Mouse (Mus musculus) stomach, embryonic 14.5 days (tissue): ENCODE data around the gene Lrrk1. TPM values are rescaled to one million over a fixed set of nuclear protein-coding genes. Genes with fewer than 3 reads are reported as not detected.
A peak's percentile ranks its signal among the peaks of the same experiment; 100 is the strongest.

Experiments
- ATAC-seq: fragments of 200-750 bp; cut with Nextera tagmentation; 2 replicates; pipeline ENCODE4 v1.8.0; 2017; ENCODE audit warnings: low read depth, moderate TSS enrichment; ENCODE audit not compliant: insufficient number of reproducible peaks, insufficient read depth, low FRiP score
- H3K27ac ChIP-seq: fragments of 300-500 bp; sonication (generic); 2 replicates; pipeline ENCODE4 v1.5.1; 2014; ENCODE audit warnings: mild to moderate bottlenecking, low read length, moderate library complexity, mixed read lengths
- H3K27me3 ChIP-seq: fragments of 300-500 bp; sonication (generic); 2 replicates; pipeline ENCODE4 v1.6.1; 2014; ENCODE audit warnings: low read length, control low read depth, mixed read lengths; ENCODE audit not compliant: control insufficient read depth, insufficient read depth
- H3K36me3 ChIP-seq: fragments of 300-500 bp; sonication (generic); 2 replicates; pipeline ENCODE4 v1.6.1; 2014; ENCODE audit warnings: mild to moderate bottlenecking, control low read depth, low read length, moderate library complexity, mixed read lengths; ENCODE audit not compliant: control insufficient read depth, insufficient read depth
- H3K4me1 ChIP-seq: fragments of 300-500 bp; sonication (generic); 2 replicates; pipeline ENCODE4 v1.6.1; 2014; ENCODE audit warnings: low read length, control low read depth, mixed read lengths; ENCODE audit not compliant: control insufficient read depth, insufficient read depth
- H3K4me2 ChIP-seq: fragments of 300-500 bp; sonication (generic); replicated peaks from 2 replicates; pipeline ENCODE4 v1.6.1; 2014; ENCODE audit warnings: low read depth, low read length, control low read depth
- H3K4me3 ChIP-seq: fragments of 300-500 bp; sonication (generic); 2 replicates; pipeline ENCODE4 v1.5.1; 2014; ENCODE audit warnings: low read depth, low read length, control low read depth
- H3K9ac ChIP-seq: fragments of 300-500 bp; sonication (generic); replicated peaks from 2 replicates; pipeline ENCODE4 v1.6.1; 2014; ENCODE audit warnings: low read depth, mild to moderate bottlenecking, control low read depth, low read length, moderate library complexity, mixed read lengths
- H3K9me3 ChIP-seq: fragments of 300-500 bp; sonication (generic); 2 replicates; pipeline ENCODE4 v1.6.1; 2016; ENCODE audit warnings: low read depth, low read length, control low read depth; ENCODE audit not compliant: control insufficient read depth
- WGBS: fragments of 180-500 bp; shearing (Covaris S2); extraction: QIAGEN DNeasy Blood & Tissue Kit; methylation state at CpG from one replicate; pipeline ENCODE4 v1.1.7; 2014; 5-methylcytosine and 5-hydroxymethylcytosine counted together
- polyA plus RNA-seq: library from polyadenylated mRNA; unstranded; fragments of >200 nt; fragmentation: Nextera tagmentation; extraction: Ambion mirVana; gene quantifications from 2 replicates; pipeline ENCODE4 v1.2.1, GENCODE M21; 2014

Lrrk1 gene
- polyA plus RNA-seq, 1 experiment from 2014 or later, result 17.9 TPM

DNA sequence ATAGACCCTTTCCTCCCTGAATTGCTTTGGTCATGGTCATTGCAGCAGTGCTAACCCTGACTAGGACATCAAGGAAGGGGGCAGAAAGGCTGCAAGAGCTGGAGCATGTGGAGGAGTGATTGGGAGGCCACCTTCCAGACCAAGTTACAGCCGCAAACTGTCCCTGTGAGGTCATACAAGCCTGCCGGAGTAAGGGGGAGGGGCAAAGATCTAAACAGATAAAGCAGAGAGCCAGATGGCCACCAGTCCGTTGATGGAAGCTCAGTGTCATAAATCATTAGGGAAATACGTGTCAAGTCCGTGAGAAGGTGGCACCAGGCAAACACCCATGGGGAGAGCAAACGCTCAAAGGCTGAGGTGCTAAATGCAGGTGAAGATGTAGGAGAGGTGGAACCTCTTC is 173.7 kb downstream of the Lrrk1 start:
- Histone ChIP-seq H3K27ac (no peak overlapping the region), H3K9me3 (no peaks in the 10 kb centered on the region), H3K27me3 (no peaks in the 10 kb centered on the region), H3K4me2 (no peak overlapping the region), H3K4me3 (no peak overlapping the region), H3K9ac (no peak overlapping the region), H3K4me1 (peaks cover 16% of the 10 kb centered on the region; the same call in 1 of the 2 replicates), H3K36me3 (no peaks in the 10 kb centered on the region)
- WGBS, result 35% methylated on average over 6 of the region's 6 CpGs
- no peak for ATAC-seq

DNA sequence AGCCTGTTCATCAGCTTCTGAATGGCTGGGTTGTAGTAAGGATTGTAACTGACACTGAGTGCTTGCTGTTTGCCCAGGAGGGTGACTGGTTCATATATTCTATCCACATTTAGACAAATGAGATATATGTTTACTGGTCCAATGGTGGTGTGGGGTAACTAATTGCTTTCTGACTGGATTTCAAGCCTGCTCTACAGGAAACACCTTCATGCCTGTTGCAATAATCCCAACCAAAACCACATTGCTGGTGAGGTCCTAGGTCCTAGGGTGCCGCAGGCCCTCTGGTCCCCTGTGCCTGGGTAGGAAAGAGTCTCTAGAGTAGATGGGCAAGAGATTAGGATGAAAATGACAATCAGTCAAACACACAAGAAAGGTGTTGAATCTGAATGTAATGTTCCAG is 175.3 kb downstream of the Lrrk1 start:
- H3K9ac ChIP-seq, result no peak overlapping the region
- no peaks in the 10 kb centered on the region for H3K27me3 ChIP-seq
- H3K9me3 ChIP-seq, result no peaks in the 10 kb centered on the region
- ATAC-seq, result no peak
- WGBS, result 91% methylated on average over 1 of the region's 1 CpGs
- peaks cover 4% of the 10 kb centered on the region; the same call in 1 of the 2 replicates for H3K4me1 ChIP-seq
- no peak overlapping the region for H3K27ac ChIP-seq
- no peak overlapping the region for H3K4me3 ChIP-seq
- no peaks in the 10 kb centered on the region for H3K36me3 ChIP-seq
- no peak overlapping the region for H3K4me2 ChIP-seq

DNA sequence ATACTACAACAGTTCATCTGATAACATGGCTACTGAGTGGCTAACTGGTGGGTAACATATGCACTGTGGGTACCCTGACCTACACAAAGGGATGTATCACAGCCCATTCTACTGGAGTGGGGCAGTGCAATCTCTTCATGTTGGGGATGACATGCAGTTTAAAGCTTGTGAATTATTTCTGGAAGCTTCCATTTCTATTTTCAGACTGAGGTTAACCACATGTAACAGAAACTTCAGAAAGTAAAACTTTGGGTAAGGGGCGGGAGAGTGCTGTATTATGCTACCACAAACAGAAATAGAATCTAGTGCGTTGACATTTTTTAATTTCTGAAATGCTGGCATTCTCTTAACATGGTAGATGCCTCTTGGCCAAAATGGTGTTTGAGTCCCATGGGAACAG is 178.2 kb downstream of the Lrrk1 start:
- peaks cover 5% of the 10 kb centered on the region; the same call in 1 of the 2 replicates for H3K9me3 ChIP-seq
- no peak for ATAC-seq
- H3K27me3 ChIP-seq, result no peaks in the 10 kb centered on the region
- no peak overlapping the region for H3K9ac ChIP-seq
- H3K4me1 ChIP-seq, result no peaks in the 10 kb centered on the region
- no peak overlapping the region for H3K4me3 ChIP-seq
- no peaks in the 10 kb centered on the region for H3K36me3 ChIP-seq
- WGBS, result 83% methylated on average over 2 of the region's 2 CpGs
- H3K27ac ChIP-seq, result no peak overlapping the region
- H3K4me2 ChIP-seq, result no peak overlapping the region

DNA sequence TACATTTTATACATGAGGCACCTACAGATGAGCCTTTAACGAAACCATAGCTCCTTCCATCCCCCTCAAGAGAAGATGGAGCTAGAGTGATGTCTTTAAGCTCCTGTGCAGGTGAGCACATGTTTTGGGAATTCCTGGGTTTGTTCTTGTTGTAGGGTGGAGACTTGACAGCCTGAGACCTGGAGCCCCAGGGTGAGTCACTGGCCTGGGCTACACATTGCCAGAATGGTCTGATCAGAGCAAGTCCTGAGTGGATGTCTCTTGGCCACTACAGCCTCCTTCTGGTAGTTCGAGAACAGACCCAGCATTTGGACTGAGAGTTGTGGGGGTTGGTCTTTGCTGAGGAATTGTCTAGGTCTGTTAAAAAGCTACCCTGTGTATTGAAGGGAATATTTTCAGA is 186.5 kb downstream of the Lrrk1 start:
- H3K4me2 ChIP-seq, result no peak overlapping the region
- no peaks in the 10 kb centered on the region for H3K27me3 ChIP-seq
- no peak overlapping the region for H3K4me3 ChIP-seq
- no peaks in the 10 kb centered on the region for H3K36me3 ChIP-seq
- 85% methylated on average over 2 of the region's 2 CpGs for WGBS
- no peak overlapping the region for H3K9ac ChIP-seq
- no peaks in the 10 kb centered on the region; the same call in 1 of the 2 replicates for H3K9me3 ChIP-seq
- ATAC-seq, result no peak
- peaks cover 4% of the 10 kb centered on the region; the same call in 1 of the 2 replicates for H3K4me1 ChIP-seq
- no peak overlapping the region for H3K27ac ChIP-seq

DNA sequence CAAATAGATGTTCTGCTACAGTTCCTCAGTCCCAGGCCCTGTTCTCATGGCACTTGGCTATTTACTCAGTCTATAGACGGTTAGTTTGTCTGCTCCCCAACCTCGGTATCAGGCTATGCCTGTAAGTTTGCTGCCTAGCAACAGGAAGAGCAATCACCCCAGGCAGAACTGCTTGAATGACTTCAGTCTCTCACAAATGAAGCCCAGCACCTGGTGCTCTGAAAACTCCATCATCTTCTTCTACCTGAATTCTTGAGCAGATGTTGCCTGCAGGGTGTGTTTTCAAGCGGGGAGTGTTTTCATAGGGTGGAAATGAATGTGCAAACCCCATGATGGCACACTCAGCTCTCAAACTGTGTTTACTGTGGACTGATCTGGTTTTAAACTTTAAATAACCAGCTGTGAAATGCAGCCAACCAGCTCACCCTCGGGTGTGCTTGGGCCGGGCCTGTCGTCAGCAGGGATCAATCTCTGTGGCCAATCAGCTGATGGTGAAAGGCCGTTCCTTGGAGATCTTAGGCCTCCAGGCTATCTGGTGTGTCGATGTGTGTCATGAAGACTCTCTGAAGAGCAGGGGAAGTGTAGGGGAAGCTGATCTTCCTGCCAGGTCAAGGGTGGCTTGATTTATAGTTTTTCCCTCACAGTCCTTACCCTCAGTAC is 187.2 kb downstream of the Lrrk1 start:
- Histone ChIP-seq H3K36me3 (no peaks in the 10 kb centered on the region), H3K27ac (no peak overlapping the region), H3K27me3 (no peaks in the 10 kb centered on the region), H3K9ac (no peak overlapping the region), H3K4me2 (no peak overlapping the region), H3K9me3 (no peaks in the 10 kb centered on the region; the same call in 1 of the 2 replicates), H3K4me1 (peaks cover 4% of the 10 kb centered on the region; the same call in 1 of the 2 replicates), H3K4me3 (no peak overlapping the region)
- WGBS, result 36% methylated on average over 8 of the region's 8 CpGs
- 0 out of 2 replicates have a peak, but pooled peaks have one; percentile 21 for ATAC-seq

DNA sequence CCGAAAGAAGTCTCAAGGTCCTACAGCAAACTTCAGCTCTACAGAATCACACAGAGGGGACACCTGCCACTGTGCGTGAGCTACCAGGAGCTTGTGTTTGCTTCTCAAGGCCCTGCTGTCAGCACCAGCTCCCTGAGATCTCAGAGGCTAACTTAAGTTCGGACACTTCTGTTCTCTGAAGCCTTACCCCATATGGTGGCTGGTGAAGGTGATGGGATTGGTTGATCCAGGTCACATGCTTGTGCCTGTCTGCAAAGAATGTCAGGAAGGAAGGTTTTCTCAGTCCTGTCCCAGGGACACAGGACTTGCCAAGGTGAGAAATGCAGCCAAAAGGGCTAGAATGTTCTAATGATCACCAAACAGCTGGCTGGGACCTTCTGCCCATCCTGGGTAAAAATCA is 187.8 kb downstream of the Lrrk1 start:
- 78% methylated on average over 3 of the region's 3 CpGs for WGBS
- H3K4me2 ChIP-seq, result no peak overlapping the region
- ATAC-seq, result no peak

DNA sequence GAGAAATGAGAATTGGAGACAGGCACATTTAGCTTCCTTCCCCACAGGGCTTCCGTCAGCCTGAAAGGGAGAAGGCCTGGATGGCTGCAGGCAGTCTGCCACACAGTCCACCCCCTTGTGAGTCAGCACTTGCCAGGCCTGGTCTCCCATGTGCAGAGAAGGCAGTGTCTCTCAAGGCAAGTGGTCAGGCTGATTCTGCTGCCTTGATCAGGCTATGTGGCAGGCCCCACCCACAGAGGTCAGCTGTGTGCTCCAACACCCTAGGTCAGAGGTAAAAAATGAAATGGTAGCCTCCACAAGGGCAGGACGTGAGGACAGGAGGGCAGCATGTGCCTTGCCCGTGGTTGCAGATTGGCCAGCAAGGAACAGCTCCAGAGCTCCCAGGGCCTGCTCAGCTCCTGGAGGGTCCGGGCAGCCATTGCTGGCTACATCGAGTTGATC is 188.7 kb downstream of the Lrrk1 start:
- ATAC-seq, result no peak
- Histone ChIP-seq H3K27me3 (no peaks in the 10 kb centered on the region), H3K4me3 (no peak overlapping the region), H3K36me3 (no peaks in the 10 kb centered on the region), H3K9me3 (no peaks in the 10 kb centered on the region; the same call in 1 of the 2 replicates), H3K4me2 (no peak overlapping the region), H3K4me1 (peaks cover 4% of the 10 kb centered on the region; the same call in 1 of the 2 replicates), H3K27ac (no peak overlapping the region), H3K9ac (no peak overlapping the region)
- WGBS, result 69% methylated on average over 5 of the region's 5 CpGs

More for the DNA sequence above, 187.8 kb downstream of the Lrrk1 start:
- no peaks in the 10 kb centered on the region; the same call in 1 of the 2 replicates for H3K9me3 ChIP-seq
- H3K9ac ChIP-seq, result no peak overlapping the region
- no peaks in the 10 kb centered on the region for H3K27me3 ChIP-seq
- peaks cover 4% of the 10 kb centered on the region; the same call in 1 of the 2 replicates for H3K4me1 ChIP-seq
- H3K4me3 ChIP-seq, result no peak overlapping the region
- H3K36me3 ChIP-seq, result no peaks in the 10 kb centered on the region
- H3K27ac ChIP-seq, result no peak overlapping the region

DNA sequence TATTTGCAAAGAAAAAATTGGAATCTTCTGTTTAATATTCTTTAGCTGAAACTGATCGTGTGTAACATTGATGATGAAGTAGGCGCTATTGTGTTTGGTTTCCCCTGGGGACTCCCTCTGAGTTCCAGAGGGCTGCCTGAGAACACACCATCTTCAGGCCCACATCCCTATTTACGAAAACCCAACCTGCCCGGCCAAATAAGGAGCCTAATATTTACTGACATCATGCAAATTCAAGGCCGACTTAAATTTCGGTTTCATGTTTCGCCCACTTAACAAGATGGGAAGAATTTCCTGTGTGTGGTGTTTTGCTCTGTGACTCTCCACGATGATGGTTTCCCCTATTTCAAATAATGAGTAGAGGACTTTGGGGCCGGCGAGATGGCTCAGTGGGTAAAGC is 189.7 kb downstream of the Lrrk1 start:
- Histone ChIP-seq H3K9ac (no peak overlapping the region), H3K4me3 (no peak overlapping the region), H3K4me2 (no peak overlapping the region), H3K27me3 (no peaks in the 10 kb centered on the region), H3K9me3 (no peaks in the 10 kb centered on the region), H3K36me3 (no peaks in the 10 kb centered on the region), H3K27ac (no peak overlapping the region), H3K4me1 (peaks cover 4% of the 10 kb centered on the region; the same call in 1 of the 2 replicates)
- ATAC-seq, result no peak
- WGBS, result 79% methylated on average over 10 of the region's 10 CpGs
